Mouse (Mus musculus) lung, postnatal 14 days (tissue): ENCODE measurements at regions not wholly inside any gene's neighbourhood (a gene's known extent, or its start where the extent isn't known, plus 50 kb on each side); places are given as distances from the start of the nearest gene placed in this dataset.

Experiments
- DNase-seq: peaks from one replicate; pipeline ENCODE4 v3.0.0; 2021

GRCm38 (mm10) chr8:54330106-54330505, 199.3 kb upstream of the Asb5 start:
- no peak for DNase-seq

GRCm38 (mm10) chr8:54331883-54332282, 197.5 kb upstream of the Asb5 start:
- DNase-seq: no peak

GRCm38 (mm10) chr8:54351123-54351522, 178.3 kb upstream of the Asb5 start:
- DNase-seq: no peak

- DNase-seq: no peak
Measured at GRCm38 (mm10) chr8:54361716-54362115, 167.7 kb upstream of the Asb5 start.

- DNase-seq: no peak
Measured at GRCm38 (mm10) chr8:54370501-54370900, 158.9 kb upstream of the Asb5 start.

- no peak for DNase-seq
Measured at GRCm38 (mm10) chr8:54371073-54371472, 158.3 kb upstream of the Asb5 start.

- DNase-seq: no peak
Measured at GRCm38 (mm10) chr8:54372921-54373320, 156.5 kb upstream of the Asb5 start.

GRCm38 (mm10) chr8:54375373-54376098, 153.8 kb upstream of the Asb5 start:
- DNase-seq: peak; percentile 40

GRCm38 (mm10) chr8:54380191-54380590, 149.2 kb upstream of the Asb5 start:
- no peak for DNase-seq

GRCm38 (mm10) chr8:54392866-54393265, 136.5 kb upstream of the Asb5 start:
- DNase-seq: no peak

GRCm38 (mm10) chr8:54393466-54394197, 135.7 kb upstream of the Asb5 start:
- DNase-seq: peak; percentile 49

GRCm38 (mm10) chr8:54405723-54406122, 123.7 kb upstream of the Asb5 start:
- DNase-seq: no peak

- no peak for DNase-seq
Measured at GRCm38 (mm10) chr8:54414092-54414799, 115.1 kb upstream of the Asb5 start.

- DNase-seq: no peak
Measured at GRCm38 (mm10) chr8:54416691-54417090, 112.7 kb upstream of the Asb5 start.

- DNase-seq: no peak
Measured at GRCm38 (mm10) chr8:54418035-54418434, 111.3 kb upstream of the Asb5 start.

GRCm38 (mm10) chr8:54420339-54421098, 108.9 kb upstream of the Asb5 start:
- DNase-seq: no peak

- DNase-seq: no peak
Measured at GRCm38 (mm10) chr8:54425039-54425438, 104.3 kb upstream of the Asb5 start.

- no peak for DNase-seq
Measured at GRCm38 (mm10) chr8:54435694-54436093, 93.7 kb upstream of the Asb5 start.

- DNase-seq: no peak
Measured at GRCm38 (mm10) chr8:54441143-54441542, 88.2 kb upstream of the Asb5 start.

GRCm38 (mm10) chr8:54442395-54442794, 87.0 kb upstream of the Asb5 start:
- DNase-seq: no peak

GRCm38 (mm10) chr8:54446370-54446769, 83.0 kb upstream of the Asb5 start:
- no peak for DNase-seq

GRCm38 (mm10) chr8:54449811-54450210, 79.6 kb upstream of the Asb5 start:
- no peak for DNase-seq
